Mouse (Mus musculus) naive thymus-derived CD4-positive, alpha-beta T cell, adult 2 months (primary cell): ENCODE measurements around the gene Tnrc6c.

Source experiments
- DNase-seq: peaks from one replicate; pipeline ENCODE4 v3.0.0-alpha.2; 2011; ENCODE audit warnings: low read depth

The Tnrc6c gene

GRCm38 (mm10) chr11:117653491-117654351 lies at the start of gene Tnrc6c:
Tnrc6c (plus strand) TSS chr11:117654289.
- DNase-seq = peak; percentile 58

GRCm38 (mm10) chr11:117606137-117606536 lies 48.0 kb upstream of the Tnrc6c start:
- DNase-seq = no peak

DNA sequence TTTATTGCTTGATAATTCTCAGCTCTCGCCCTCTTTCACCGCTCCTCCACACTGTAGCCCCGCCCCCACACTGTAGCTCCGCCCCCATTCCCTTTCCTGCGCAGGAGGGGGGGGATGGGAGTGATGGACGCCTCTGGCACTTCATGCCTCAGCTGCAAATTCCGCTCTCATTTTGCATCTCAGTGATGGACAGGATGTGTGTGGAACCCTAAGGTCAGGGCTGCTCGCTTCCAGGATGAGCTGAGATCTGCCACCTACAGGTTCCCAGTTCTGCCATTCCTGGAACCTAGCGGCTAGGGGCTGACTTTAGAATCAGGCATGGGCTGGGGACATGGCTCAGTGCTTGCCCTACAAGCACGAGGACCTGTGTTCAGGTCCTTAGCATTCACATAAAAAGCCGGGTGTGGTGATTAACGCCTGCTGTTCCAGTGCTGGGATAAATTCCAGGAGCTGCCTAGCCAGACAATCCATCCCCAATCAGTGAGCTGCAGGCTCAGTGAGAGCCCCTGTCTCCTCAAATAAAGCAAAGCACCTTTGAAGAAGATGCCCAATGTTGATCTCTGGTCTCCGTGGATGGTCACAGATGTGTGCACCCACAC lies 47.4 kb upstream of the Tnrc6c start:
- no peak for DNase-seq

DNA sequence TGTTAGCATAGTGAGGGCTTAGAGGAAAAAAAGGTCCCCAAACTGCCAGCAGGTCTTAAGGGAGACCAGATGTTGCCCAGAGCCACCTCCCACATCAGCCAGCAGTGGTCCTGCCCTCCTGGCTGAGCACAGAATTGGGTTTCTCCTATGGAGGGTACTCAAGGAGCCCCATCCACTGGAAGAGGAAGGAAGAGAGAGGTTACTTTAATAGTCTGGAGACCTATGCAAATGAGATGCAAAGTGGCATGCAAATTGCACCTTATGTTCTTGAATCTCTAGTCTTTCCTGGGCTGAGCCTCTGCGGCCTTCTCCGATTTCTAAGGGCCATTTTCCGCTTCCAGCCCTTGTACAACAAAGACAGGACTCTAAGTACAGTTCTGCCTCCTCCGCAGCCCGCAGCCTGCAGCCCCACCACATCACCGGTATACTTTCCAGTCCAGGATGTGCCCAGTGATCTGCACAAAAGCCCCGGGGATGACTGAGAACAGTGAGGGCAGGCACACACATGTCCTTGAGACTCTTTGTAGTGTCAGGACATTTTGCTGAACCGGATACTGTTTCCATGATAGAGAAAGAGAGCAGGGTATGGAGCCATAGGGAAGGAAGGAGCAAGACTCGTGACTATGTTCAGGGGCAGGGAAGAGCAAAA lies 45.8 kb upstream of the Tnrc6c start:
- DNase-seq = no peak

GRCm38 (mm10) chr11:117608976-117609375 lies 45.1 kb upstream of the Tnrc6c start:
- DNase-seq = no peak

DNA sequence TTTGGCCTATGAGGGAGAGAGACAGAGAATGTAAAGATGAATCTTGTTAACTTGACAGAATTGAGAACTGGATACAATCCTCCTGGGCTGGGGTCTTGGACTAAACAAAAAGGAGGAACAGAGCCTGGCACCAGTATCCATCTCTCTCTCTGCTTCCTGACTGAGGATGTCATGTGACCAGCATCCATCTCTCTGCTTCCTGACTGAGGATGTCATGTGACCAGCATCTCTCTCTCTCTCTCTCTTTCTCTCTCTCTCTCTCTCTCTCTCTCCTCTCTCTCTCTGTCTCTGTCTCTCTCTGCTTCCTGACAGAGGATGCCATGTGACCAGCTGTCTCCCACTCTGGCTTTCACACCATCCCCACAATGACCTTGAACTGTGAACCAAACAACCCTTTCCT lies 43.5 kb upstream of the Tnrc6c start:
- peak; percentile 41 for DNase-seq

DNA sequence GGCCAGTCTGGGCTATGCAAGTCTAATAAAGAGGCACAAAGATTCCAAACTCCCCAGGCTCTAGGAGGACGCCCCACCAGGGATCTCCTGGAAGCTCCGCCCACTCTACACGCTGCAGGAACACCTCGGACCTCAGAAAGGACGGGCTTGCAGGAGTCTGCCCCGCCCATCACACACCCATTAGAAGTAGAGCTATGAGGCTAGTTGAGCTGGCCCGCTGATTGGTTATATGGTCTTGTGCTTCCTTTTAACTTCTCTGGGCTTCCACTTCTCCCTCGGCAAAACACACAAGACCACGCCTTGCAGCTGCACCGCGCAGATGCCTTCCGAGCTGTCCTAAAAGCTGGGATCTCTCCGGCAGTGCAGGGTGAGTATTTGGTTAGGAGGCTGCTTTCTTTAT lies 43.0 kb upstream of the Tnrc6c start:
- peak; percentile 70 for DNase-seq

- DNase-seq = no peak
Measured at GRCm38 (mm10) chr11:117611860-117612259, 42.2 kb upstream of the Tnrc6c start.

DNA sequence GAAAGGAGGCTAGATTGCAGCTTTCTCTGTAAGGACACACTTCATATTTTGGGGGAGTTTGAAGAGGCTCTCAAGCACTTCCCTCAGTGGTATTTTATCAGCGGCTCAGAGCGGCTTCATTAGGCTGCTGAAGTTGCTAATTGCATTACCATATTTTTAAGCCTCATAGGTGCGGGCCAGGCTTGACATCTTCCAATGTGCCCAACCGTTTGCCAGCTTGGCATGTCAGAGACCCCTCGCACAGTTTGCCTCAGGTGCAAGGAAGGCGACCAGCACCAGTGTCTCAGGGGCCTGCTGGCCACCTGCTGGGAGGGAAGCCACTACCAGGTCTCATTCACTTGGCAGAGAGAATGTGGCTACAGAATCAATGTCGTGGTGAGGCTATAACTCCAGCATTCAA lies 41.2 kb upstream of the Tnrc6c start:
- no peak for DNase-seq

- DNase-seq = no peak
Measured at GRCm38 (mm10) chr11:117617368-117617908, 36.7 kb upstream of the Tnrc6c start.

DNA sequence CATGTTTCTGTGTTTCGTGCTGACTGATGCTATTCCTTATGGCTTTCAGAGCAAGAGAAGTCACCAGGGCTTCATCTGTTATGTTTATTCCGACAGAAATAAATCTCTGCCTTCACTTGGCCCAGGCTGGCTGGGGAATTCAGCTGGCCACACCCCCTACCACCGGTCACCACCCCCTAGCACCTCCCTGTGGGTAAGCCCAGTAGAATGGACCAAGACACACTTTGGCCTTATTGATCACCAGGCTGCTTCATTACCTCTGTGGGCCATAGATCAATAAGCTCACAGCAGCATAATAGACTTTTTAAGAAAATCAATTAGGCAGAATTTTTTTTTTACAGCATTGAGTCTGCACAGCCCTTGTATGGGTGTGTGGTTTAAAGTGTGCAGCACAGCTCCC lies 35.9 kb upstream of the Tnrc6c start:
- no peak for DNase-seq

DNA sequence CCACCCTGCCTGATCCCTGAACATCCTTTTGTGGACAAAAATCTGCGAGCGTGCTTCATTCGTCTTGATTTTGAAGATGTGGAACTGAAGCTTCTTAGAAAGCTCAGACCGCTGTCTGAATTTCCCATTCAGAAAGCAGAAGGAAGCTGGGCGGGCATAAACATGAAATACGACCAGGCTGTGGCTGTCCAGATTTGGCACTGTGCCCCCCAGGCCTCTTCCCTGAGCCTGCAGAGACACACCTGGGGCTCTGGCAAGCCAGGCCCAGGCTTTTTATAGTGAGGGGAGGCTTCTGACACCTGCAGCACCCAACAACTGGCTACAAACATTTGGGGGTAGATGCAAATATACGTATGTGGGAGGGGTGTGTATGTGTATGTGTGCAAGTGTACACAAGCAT lies 35.3 kb upstream of the Tnrc6c start:
- no peak for DNase-seq

GRCm38 (mm10) chr11:117619581-117619980 lies 34.5 kb upstream of the Tnrc6c start:
- DNase-seq = no peak

GRCm38 (mm10) chr11:117625196-117625595 lies 28.9 kb upstream of the Tnrc6c start:
- DNase-seq = no peak

DNA sequence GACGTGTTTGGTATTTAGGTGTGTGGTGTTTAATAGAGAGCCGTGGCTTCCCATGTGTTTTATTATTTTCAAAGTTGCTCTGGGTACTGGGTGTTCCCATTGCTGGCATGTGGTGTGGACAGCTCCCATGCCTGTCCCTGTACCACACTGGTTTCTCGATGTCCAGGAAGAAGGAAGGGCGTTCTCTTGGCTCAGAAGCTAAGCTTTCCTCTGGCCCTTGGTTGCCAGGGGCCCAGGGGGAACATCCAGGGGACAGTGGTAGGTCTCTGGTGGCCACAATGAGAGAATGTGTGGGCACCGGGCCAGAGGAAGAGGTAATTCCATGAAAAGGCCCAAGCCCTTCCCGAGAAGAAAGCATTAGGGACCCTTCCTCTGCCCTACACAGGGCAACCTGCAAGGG lies 27.5 kb upstream of the Tnrc6c start:
- DNase-seq = no peak

DNA sequence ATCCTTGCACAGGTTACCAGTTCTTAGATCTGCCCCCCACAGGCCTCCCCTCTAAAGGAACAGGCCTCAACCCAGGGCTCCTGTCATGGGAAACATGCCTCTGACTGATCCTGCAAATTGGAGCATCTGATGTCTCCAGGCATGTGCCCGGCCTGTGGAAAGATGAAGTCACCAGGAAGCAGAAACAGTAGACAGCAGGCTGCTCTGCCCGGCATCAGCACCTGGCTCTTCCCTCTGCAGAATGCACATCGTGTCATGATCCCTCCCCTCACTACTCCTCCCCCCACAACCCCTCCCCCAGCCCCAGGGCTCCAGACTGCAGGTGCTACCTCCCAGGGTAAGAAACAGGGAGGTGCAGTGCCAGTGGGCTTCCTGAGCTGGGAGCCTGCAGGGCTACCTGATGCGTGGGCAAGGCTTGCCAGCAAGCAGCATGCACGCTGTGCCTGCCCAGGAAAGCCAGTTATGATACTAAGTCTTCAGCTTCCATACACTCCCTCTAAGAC lies 27.0 kb upstream of the Tnrc6c start:
- no peak for DNase-seq

- no peak for DNase-seq
Measured at GRCm38 (mm10) chr11:117627746-117628311, 26.3 kb upstream of the Tnrc6c start.

DNA sequence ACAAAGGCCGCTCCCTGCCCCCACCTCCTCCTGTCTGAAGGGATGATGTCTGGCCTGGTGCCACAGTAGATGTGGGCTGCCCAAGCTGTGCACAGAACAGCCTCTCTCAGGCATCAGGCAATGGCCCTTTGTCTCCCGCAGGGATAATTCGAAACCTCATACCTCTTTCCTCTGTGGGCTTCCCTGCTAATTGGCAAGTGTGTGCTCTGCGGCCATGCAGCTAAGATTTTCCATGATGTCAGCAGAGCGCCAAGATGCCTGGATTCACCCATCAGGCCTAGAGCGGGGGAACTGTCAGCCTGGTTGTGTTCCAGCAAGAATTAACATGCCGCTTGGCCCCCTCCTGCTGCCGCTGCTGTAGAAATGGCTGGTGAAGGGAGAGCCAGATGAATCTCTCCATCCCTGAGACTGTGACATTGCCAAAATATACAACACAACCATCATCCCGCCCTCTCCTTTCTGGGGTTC lies 25.7 kb upstream of the Tnrc6c start:
- no peak for DNase-seq

GRCm38 (mm10) chr11:117629865-117630264 lies 24.2 kb upstream of the Tnrc6c start:
- DNase-seq = no peak

DNA sequence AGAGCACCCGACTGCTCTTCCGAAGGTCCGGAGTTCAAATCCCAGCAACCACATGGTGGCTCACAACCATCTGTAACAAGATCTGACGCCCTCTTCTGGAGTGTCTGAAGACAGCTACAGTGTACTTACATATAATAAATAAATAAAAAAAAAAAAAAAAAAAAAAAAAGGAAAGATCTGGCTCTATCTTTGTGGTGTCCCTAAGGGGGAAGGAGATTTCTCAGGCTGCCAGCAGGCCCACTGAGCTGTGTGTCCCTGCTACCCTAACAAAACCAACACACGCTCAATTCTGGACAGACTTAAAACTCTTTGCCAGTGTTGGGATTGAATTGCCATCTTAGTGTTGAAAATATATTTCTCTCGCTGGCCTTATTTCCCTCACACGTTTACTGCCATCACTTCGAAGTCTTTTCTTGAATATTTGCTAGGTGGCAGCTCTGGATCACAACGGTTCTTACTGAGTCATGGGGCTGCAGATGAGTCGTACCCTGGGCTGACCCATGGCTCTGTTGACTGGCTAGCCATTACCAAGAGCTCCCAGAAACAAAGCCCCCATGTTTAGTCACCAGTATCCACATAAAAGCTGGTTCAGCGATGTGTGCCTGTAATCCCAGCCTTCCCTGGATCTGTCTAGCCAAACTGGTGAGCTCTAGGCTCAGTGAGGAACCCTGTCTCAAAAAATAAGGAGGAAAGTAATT lies 23.1 kb upstream of the Tnrc6c start:
- no peak for DNase-seq

GRCm38 (mm10) chr11:117633310-117633709 lies 20.8 kb upstream of the Tnrc6c start:
- no peak for DNase-seq

GRCm38 (mm10) chr11:117638386-117638785 lies 15.7 kb upstream of the Tnrc6c start:
- DNase-seq = no peak
